Mouse (Mus musculus): ENCODE results near the gene Smarca2. TPM values are rescaled to one million over a fixed set of nuclear protein-coding genes. Genes with fewer than 3 reads are reported as not detected.
A peak's percentile ranks its signal among the peaks of the same experiment; 100 is the strongest.

The Smarca2 gene
- 25.5 and 27.9 TPM in 2 replicates for polyA plus RNA-seq (2016; fragmentation: Nextera tagmentation; extraction: Ambion mirVana)

GRCm38 (mm10) chr19:26604755-26605300 is at the start of gene Smarca2:
Gene Smarca2, plus strand, starts transcription at chr19:26605050.
- H3K27me3 ChIP-seq (ENCODE audit: insufficient read depth, poor library complexity, severe bottlenecking): peaks cover 82% of the 10 kb centered on the region
- H3K36me3 ChIP-seq: no peaks in the 10 kb centered on the region

GRCm38 (mm10) chr19:26564850-26565249 is 40.0 kb upstream of the Smarca2 start:
- no peak for DNase-seq (ENCODE audit: low spot score)
- Histone ChIP-seq H3K27ac (no peak overlapping the region), H3K4me1 (replicated peaks) (no peaks in the 10 kb centered on the region; the same call in 1 of the 2 replicates), H3K9me3 (no peaks in the 10 kb centered on the region), H3K4me3 (no peak overlapping the region), H3K36me3 (no peaks in the 10 kb centered on the region), H3K27me3 (ENCODE audit: insufficient read depth, poor library complexity, severe bottlenecking) (no peaks in the 10 kb centered on the region)
- 77% methylated on average over 2 of the region's 2 CpGs for WGBS

More at GRCm38 (mm10) chr19:26604755-26605300, at the start of gene Smarca2:
- Histone ChIP-seq H3K4me1 (replicated peaks) (peaks cover 43% of the 10 kb centered on the region), H3K4me3 (peak within 1 kb of the TSS; percentile 79), H3K9me3 (no peaks in the 10 kb centered on the region), H3K27ac (peak within 1 kb of the TSS; percentile 80)
- DNase-seq (ENCODE audit: low spot score): peak; percentile 90
- under 1% methylated on average over 45 of the region's 45 CpGs for WGBS

- no peak overlapping the region for H3K27ac ChIP-seq
Observed at GRCm38 (mm10) chr19:26566109-26566508, 38.7 kb upstream of the Smarca2 start.

GRCm38 (mm10) chr19:26568236-26568635 is 36.6 kb upstream of the Smarca2 start:
- Histone ChIP-seq H3K9me3 (no peaks in the 10 kb centered on the region), H3K4me1 (replicated peaks) (no peaks in the 10 kb centered on the region; the same call in 1 of the 2 replicates), H3K4me3 (no peak overlapping the region), H3K36me3 (no peaks in the 10 kb centered on the region), H3K27me3 (ENCODE audit: insufficient read depth, poor library complexity, severe bottlenecking) (no peaks in the 10 kb centered on the region), H3K27ac (no peak overlapping the region)
- WGBS: 86% methylated on average over 5 of the region's 5 CpGs
- DNase-seq (ENCODE audit: low spot score): no peak

More at GRCm38 (mm10) chr19:26566109-26566508, 38.7 kb upstream of the Smarca2 start:
- Histone ChIP-seq H3K4me3 (no peak overlapping the region), H3K9me3 (no peaks in the 10 kb centered on the region), H3K27me3 (ENCODE audit: insufficient read depth, poor library complexity, severe bottlenecking) (no peaks in the 10 kb centered on the region), H3K4me1 (replicated peaks) (no peaks in the 10 kb centered on the region; the same call in 1 of the 2 replicates), H3K36me3 (no peaks in the 10 kb centered on the region)
- DNase-seq (ENCODE audit: low spot score): no peak
- WGBS: 82% methylated on average over 9 of the region's 9 CpGs

- Histone ChIP-seq H3K36me3 (no peaks in the 10 kb centered on the region), H3K9me3 (no peaks in the 10 kb centered on the region), H3K4me1 (replicated peaks) (no peaks in the 10 kb centered on the region; the same call in 1 of the 2 replicates), H3K27ac (no peak overlapping the region), H3K4me3 (no peak overlapping the region), H3K27me3 (ENCODE audit: insufficient read depth, poor library complexity, severe bottlenecking) (no peaks in the 10 kb centered on the region)
- 90% methylated on average over 5 of the region's 5 CpGs for WGBS
- DNase-seq (ENCODE audit: low spot score): no peak
Observed at GRCm38 (mm10) chr19:26568941-26569340, 35.9 kb upstream of the Smarca2 start.

GRCm38 (mm10) chr19:26569461-26569860 is 35.4 kb upstream of the Smarca2 start:
- H3K4me3 ChIP-seq: no peak overlapping the region
- no peaks in the 10 kb centered on the region; the same call in 1 of the 2 replicates for H3K4me1 ChIP-seq (replicated peaks)
- no peak overlapping the region for H3K27ac ChIP-seq
- no peaks in the 10 kb centered on the region for H3K9me3 ChIP-seq
- no peaks in the 10 kb centered on the region for H3K27me3 ChIP-seq (ENCODE audit: insufficient read depth, poor library complexity, severe bottlenecking)
- no peak for DNase-seq (ENCODE audit: low spot score)
- WGBS: 84% methylated on average over 1 of the region's 1 CpGs
- no peaks in the 10 kb centered on the region for H3K36me3 ChIP-seq

- Histone ChIP-seq H3K27me3 (ENCODE audit: insufficient read depth, poor library complexity, severe bottlenecking) (no peaks in the 10 kb centered on the region), H3K36me3 (no peaks in the 10 kb centered on the region), H3K4me1 (replicated peaks) (0 out of 2 replicates have a peak, but pooled peaks cover 7% of the 10 kb centered on the region), H3K4me3 (no peak overlapping the region), H3K27ac (no peak overlapping the region), H3K9me3 (no peaks in the 10 kb centered on the region)
- no peak for DNase-seq (ENCODE audit: low spot score)
- WGBS: 76% methylated on average over 5 of the region's 5 CpGs
Observed at GRCm38 (mm10) chr19:26579645-26580044, 25.2 kb upstream of the Smarca2 start.

GRCm38 (mm10) chr19:26580061-26580460 is 24.8 kb upstream of the Smarca2 start:
- WGBS: 88% methylated on average over 1 of the region's 1 CpGs
- no peak for DNase-seq (ENCODE audit: low spot score)
- Histone ChIP-seq H3K4me1 (replicated peaks) (0 out of 2 replicates have a peak, but pooled peaks cover 7% of the 10 kb centered on the region), H3K27ac (no peak overlapping the region), H3K4me3 (no peak overlapping the region), H3K36me3 (no peaks in the 10 kb centered on the region), H3K9me3 (no peaks in the 10 kb centered on the region), H3K27me3 (ENCODE audit: insufficient read depth, poor library complexity, severe bottlenecking) (no peaks in the 10 kb centered on the region)

GRCm38 (mm10) chr19:26594661-26595060 is 10.2 kb upstream of the Smarca2 start:
- Histone ChIP-seq H3K4me1 (replicated peaks) (no peaks in the 10 kb centered on the region), H3K4me3 (no peak overlapping the region), H3K27ac (no peak overlapping the region), H3K9me3 (no peaks in the 10 kb centered on the region), H3K36me3 (no peaks in the 10 kb centered on the region), H3K27me3 (ENCODE audit: insufficient read depth, poor library complexity, severe bottlenecking) (no peaks in the 10 kb centered on the region)
- no peak for DNase-seq (ENCODE audit: low spot score)

- Histone ChIP-seq H3K27ac (no peak overlapping the region), H3K9me3 (no peaks in the 10 kb centered on the region), H3K4me3 (no peak overlapping the region), H3K27me3 (ENCODE audit: insufficient read depth, poor library complexity, severe bottlenecking) (peaks cover 48% of the 10 kb centered on the region), H3K36me3 (no peaks in the 10 kb centered on the region), H3K4me1 (replicated peaks) (peaks cover 19% of the 10 kb centered on the region)
- no peak for DNase-seq (ENCODE audit: low spot score)
- WGBS: 69% methylated on average over 4 of the region's 4 CpGs
Observed at GRCm38 (mm10) chr19:26601459-26601858, 3.4 kb upstream of the Smarca2 start.

- peaks cover 38% of the 10 kb centered on the region for H3K4me1 ChIP-seq (replicated peaks)
- peaks cover 67% of the 10 kb centered on the region for H3K27me3 ChIP-seq (ENCODE audit: insufficient read depth, poor library complexity, severe bottlenecking)
- H3K4me3 ChIP-seq: no peak overlapping the region
- H3K9me3 ChIP-seq: no peaks in the 10 kb centered on the region
- WGBS: 54% methylated on average over 2 of the region's 2 CpGs
- no peak for DNase-seq (ENCODE audit: low spot score)
- no peak overlapping the region for H3K27ac ChIP-seq
- H3K36me3 ChIP-seq: no peaks in the 10 kb centered on the region
Observed at GRCm38 (mm10) chr19:26603296-26603860, 1.5 kb upstream of the Smarca2 start.

- H3K27me3 ChIP-seq (ENCODE audit: insufficient read depth, poor library complexity, severe bottlenecking): peaks cover 75% of the 10 kb centered on the region
- no peak for DNase-seq (ENCODE audit: low spot score)
- H3K4me1 ChIP-seq (replicated peaks): peaks cover 43% of the 10 kb centered on the region
- WGBS: 3% methylated on average over 36 of the region's 36 CpGs
- no peaks in the 10 kb centered on the region for H3K9me3 ChIP-seq
- H3K27ac ChIP-seq: peak overlapping the region; percentile 80
- no peaks in the 10 kb centered on the region for H3K36me3 ChIP-seq
- peak overlapping the region; percentile 79 for H3K4me3 ChIP-seq
Observed at GRCm38 (mm10) chr19:26603906-26604754, 720 bp upstream of the Smarca2 start.

Measured in hindbrain, embryonic 10.5 days (tissue).